Mouse (Mus musculus): ENCODE results near the gene Ifi204. TPM values are rescaled to one million over a fixed set of nuclear protein-coding genes. Genes with fewer than 3 reads are reported as not detected.

Ifi204 gene
- 100 to 1,000 TPM; 129 to 171 TPM for total RNA-seq (2023)

DNA sequence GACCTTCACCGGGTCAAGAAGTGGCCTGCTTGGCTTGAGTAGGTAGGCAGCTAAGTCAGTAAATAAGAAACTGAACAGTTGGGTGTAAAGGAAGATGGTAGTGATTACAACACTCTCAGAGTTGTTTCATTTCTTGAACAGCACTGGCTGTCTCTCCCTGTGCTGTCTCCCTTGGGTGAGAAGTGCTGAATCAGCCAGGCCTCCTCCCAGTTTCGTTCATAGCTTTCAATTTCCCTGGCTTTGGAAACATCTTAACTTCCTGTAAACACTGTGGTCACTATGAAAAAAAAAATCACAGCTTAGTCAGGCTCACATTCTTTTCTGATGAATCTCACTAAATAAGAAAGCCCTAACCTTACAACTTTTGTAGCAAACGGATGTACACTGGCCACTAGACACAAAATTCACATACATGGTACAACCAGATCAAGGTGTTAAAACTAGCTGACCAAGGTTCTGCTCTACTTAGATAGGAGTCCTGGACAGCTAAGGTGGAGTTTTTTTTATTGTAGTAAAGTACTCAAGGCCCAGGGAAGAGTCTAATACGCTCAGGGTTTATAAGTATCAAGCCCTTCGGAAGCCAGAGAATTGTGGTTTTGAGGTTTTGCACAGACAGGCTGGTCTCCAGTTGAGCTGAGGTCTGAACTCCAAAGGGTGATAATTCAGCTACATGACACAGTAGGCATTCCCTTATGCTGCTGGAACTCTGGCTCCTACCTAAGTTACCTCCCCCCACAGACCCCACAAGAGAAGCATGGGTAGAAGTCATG lies at the start of gene Ifi204:
Ifi204 (minus strand) TSS at position 96 of the 770 bp plus-strand sequence.

DNA sequence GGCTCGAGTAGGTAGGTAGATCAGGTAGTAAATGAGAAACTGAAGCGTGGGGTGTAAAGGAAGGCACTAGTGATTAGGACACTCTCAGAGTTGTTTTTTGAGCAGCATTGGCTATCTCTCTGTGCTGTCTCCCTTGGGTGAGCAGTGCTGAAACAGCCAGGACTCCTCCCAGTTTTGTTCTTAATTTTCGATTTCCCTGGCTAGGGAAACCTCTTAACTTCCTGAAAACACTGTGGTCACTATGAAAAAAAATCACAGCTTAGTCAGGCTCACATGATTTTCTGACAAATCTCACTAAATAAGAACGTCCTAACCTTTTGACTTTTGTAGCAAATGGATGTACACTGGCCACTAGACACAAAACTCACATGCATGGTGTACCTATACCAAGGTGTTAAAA lies 25.1 kb downstream of the Ifi204 start, which contains the start of gene Ifi207:
Ifi207 (minus strand) TSS at position 92 of the 400 bp plus-strand sequence.

Other genes with a start within 250 kb of the Ifi204 start
- gene Ifi214, start 231.0 kb downstream of the Ifi204 start, total RNA-seq (2023): 1 to 10 TPM in 1 of 2 experiments, under 1 TPM in 1; 0.58 to 1.3 TPM
- 10 to 100 TPM; 31.2 to 36.6 TPM for gene Ifi213, start 167.7 kb downstream of the Ifi204 start, total RNA-seq (2023)
- 100 to 1,000 TPM in 1 of 2 experiments, 10 to 100 TPM in 1; 88.9 to 123 TPM for gene Ifi209, start 136.0 kb downstream of the Ifi204 start, total RNA-seq (2023)
- 1 to 10 TPM; 2.5 TPM for gene Ifi208, start 93.3 kb downstream of the Ifi204 start, total RNA-seq (2023)
- gene Ifi207, start 25.2 kb downstream of the Ifi204 start, total RNA-seq (2023): 100 to 1,000 TPM; 135 to 176 TPM
- gene Ifi211, start 146.1 kb upstream of the Ifi204 start, total RNA-seq (2023): 10 to 100 TPM; 44.9 to 61.2 TPM
- 100 to 1,000 TPM; 164 to 195 TPM for gene Mndal, start 175.5 kb upstream of the Ifi204 start, total RNA-seq (2023)
- 100 to 1,000 TPM in 1 of 2 experiments, 10 to 100 TPM in 1; 98.7 to 125 TPM for gene Ifi203, start 175.7 kb upstream of the Ifi204 start, total RNA-seq (2023)
- gene Ifi202b, start 215.8 kb upstream of the Ifi204 start, total RNA-seq (2023): not detected